Mouse (Mus musculus) stomach, embryonic 16.5 days (tissue): ENCODE data around the gene Tarbp1. TPM values are rescaled to one million over a fixed set of nuclear protein-coding genes. Genes with fewer than 3 reads are reported as not detected.

ENCODE experiments used
- ATAC-seq: fragments of 200-750 bp; cut with Nextera tagmentation; 2 replicates; pipeline ENCODE4 v1.8.0; 2017; ENCODE audit warnings: moderate number of reproducible peaks, moderate TSS enrichment; ENCODE audit not compliant: insufficient read depth, low FRiP score
- H3K27ac ChIP-seq: fragments of 300-500 bp; sonication (generic); 2 replicates; pipeline ENCODE4 v1.5.1; 2014; ENCODE audit warnings: low read length
- H3K27me3 ChIP-seq: fragments of 300-500 bp; sonication (generic); 2 replicates; pipeline ENCODE4 v1.6.1; 2014; ENCODE audit warnings: low read length, control low read depth, mixed read lengths; ENCODE audit not compliant: control insufficient read depth, insufficient read depth
- H3K36me3 ChIP-seq: fragments of 300-500 bp; sonication (generic); 2 replicates; pipeline ENCODE4 v1.6.1; 2014; ENCODE audit warnings: low read length; ENCODE audit not compliant: control insufficient read depth, insufficient read depth
- H3K4me1 ChIP-seq: fragments of 300-500 bp; sonication (generic); 2 replicates; pipeline ENCODE4 v1.6.1; 2014; ENCODE audit warnings: low read length, control low read depth, mixed read lengths; ENCODE audit not compliant: control insufficient read depth, insufficient read depth
- H3K4me2 ChIP-seq: fragments of 300-500 bp; sonication (generic); 2 replicates; pipeline ENCODE4 v1.6.1; 2014; ENCODE audit warnings: low read depth, low read length, mixed read lengths
- H3K4me3 ChIP-seq: fragments of 300-500 bp; sonication (generic); replicated peaks from 2 replicates; pipeline ENCODE4 v1.5.1; 2014; ENCODE audit warnings: mild to moderate bottlenecking, low read length
- H3K9ac ChIP-seq: fragments of 300-500 bp; sonication (generic); 2 replicates; pipeline ENCODE4 v1.6.1; 2014; ENCODE audit warnings: low read length
- H3K9me3 ChIP-seq: fragments of 300-500 bp; sonication (generic); replicated peaks from 2 replicates; pipeline ENCODE4 v1.6.1; 2016; ENCODE audit warnings: low read length, control low read depth; ENCODE audit not compliant: control insufficient read depth
- WGBS: fragments of 180-500 bp; shearing (Covaris S2); extraction: QIAGEN DNeasy Blood & Tissue Kit; methylation state at CpG from one replicate; pipeline ENCODE4 v1.1.7; 2014; 5-methylcytosine and 5-hydroxymethylcytosine counted together
- polyA plus RNA-seq: library from polyadenylated mRNA; unstranded; fragments of >200 nt; fragmentation: Nextera tagmentation; extraction: Ambion mirVana; gene quantifications from 2 replicates; pipeline ENCODE4 v1.2.1, GENCODE M21; 2015

Tarbp1 gene
- polyA plus RNA-seq, 1 experiment from 2014 or later, result 2.2 TPM

DNA sequence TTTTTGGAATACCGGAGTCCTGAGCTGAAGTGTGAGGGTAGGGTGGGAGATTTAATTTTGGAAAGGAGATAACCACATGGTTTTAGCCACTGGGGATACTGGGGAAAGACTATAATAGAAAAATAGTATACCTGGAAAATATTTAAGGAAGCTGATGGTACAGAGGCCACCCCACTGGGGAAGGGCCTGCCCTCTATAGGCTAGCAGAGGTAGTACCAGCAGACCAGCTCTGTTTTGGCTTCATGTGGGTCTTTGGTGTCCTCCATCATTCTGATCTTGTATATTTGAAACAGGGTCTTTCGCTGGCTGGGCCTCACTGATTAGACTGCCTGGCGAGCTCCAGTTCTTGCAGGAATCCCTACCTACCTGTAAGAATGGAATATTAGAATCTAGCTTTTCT lies 76.5 kb downstream of the Tarbp1 start:
- Histone ChIP-seq H3K4me2 (no peak overlapping the region), H3K27ac (no peak overlapping the region), H3K9me3 (no peaks in the 10 kb centered on the region), H3K36me3 (no peaks in the 10 kb centered on the region), H3K4me3 (no peak overlapping the region), H3K4me1 (no peaks in the 10 kb centered on the region), H3K27me3 (no peaks in the 10 kb centered on the region), H3K9ac (no peak overlapping the region)
- WGBS, result 69% methylated on average over 3 of the region's 3 CpGs
- no peak for ATAC-seq

DNA sequence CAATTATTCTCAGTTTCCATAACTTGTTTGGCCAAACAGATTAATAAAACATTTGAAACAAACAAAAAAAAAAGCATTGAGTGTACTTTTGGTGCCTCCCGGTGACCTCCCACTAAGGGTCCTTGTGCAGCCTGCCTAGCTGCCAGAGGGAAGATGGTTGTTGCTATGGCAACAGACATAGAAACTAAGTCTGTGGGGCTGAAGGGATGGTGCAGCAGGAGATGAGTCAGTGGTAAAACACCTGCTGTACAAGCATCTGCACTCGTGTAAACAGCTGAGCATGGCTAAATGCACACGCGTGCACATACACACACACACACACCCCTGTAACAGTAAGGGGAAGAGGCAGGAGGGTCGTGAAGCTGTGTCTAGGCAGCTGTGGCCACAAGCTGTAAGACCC lies 78.9 kb downstream of the Tarbp1 start:
- Histone ChIP-seq H3K36me3 (no peaks in the 10 kb centered on the region), H3K27ac (no peak overlapping the region), H3K27me3 (no peaks in the 10 kb centered on the region), H3K9ac (no peak overlapping the region), H3K4me2 (no peak overlapping the region), H3K9me3 (no peaks in the 10 kb centered on the region), H3K4me3 (no peak overlapping the region), H3K4me1 (no peaks in the 10 kb centered on the region)
- WGBS, result 66% methylated on average over 5 of the region's 5 CpGs
- ATAC-seq, result no peak

DNA sequence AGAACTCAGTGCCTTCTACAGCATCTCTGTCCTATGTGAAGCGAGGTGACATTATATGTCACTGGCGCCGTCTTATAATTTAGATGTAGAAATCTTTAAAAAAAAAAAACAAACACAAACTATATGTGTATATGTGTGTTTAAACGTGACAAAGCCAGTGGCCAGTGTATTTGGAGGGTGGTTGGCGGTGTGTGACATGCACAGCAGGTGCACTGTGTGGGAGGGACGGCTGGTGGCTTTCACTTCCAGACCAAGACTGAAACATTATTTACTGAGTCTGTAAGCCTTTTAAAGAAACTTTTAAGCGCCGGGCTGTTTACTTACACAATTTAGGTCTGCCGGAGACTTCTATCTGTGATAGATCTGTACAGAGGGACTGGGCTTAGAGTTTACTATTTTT lies 79.5 kb downstream of the Tarbp1 start:
- Histone ChIP-seq H3K9me3 (no peaks in the 10 kb centered on the region), H3K27ac (no peak overlapping the region), H3K9ac (no peak overlapping the region), H3K4me2 (no peak overlapping the region), H3K36me3 (no peaks in the 10 kb centered on the region), H3K4me1 (no peaks in the 10 kb centered on the region), H3K27me3 (no peaks in the 10 kb centered on the region), H3K4me3 (no peak overlapping the region)
- no peak for ATAC-seq
- WGBS, result 68% methylated on average over 9 of the region's 9 CpGs

DNA sequence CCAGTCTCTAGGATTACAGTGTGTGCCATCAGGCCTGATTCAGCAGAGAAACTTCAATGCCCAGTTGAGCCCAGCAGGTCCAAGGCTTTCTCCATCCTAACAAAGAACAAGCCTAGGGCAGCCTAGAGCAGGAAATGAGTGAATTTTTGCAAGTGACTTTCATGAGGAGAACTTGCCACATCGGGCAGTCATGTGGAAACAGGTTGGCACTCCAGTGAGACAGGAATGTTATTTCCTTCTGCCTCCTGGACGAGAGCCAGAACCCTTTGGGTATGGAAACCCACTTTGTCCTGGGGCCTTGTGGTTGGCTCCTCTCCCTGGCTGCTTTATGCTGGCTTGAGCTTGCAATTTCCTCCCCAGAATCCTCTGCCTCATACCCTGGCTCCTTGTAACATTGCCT lies 83.3 kb downstream of the Tarbp1 start:
- Histone ChIP-seq H3K4me3 (no peak overlapping the region), H3K4me2 (no peak overlapping the region), H3K27me3 (no peaks in the 10 kb centered on the region), H3K4me1 (no peaks in the 10 kb centered on the region), H3K36me3 (no peaks in the 10 kb centered on the region), H3K9me3 (no peaks in the 10 kb centered on the region), H3K9ac (no peak overlapping the region), H3K27ac (no peak overlapping the region)
- WGBS, result 69% methylated on average over 2 of the region's 2 CpGs
- ATAC-seq, result no peak

DNA sequence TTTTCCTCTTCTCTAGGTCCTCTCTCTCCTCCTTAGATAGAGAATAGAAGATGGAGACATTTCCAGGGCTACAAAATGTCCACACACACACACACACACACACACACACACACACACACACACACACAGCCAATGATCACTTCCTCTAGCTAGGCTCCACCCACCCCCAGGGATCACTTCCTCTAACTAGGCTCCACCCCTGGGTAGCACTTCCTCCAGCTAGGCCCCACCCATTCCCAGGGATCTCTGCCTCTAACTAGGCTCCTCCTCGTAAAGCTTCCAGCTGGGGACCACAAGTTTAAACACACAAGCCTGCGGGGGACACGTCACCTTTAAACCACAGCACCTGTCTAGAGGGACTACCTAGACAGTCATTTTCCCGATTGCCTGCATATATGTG lies 87.3 kb downstream of the Tarbp1 start:
- H3K4me1 ChIP-seq, result no peaks in the 10 kb centered on the region
- H3K4me2 ChIP-seq, result no peak overlapping the region
- no peak overlapping the region for H3K9ac ChIP-seq
- H3K36me3 ChIP-seq, result no peaks in the 10 kb centered on the region
- no peak overlapping the region for H3K27ac ChIP-seq
- 74% methylated on average over 4 of the region's 4 CpGs for WGBS
- no peak for ATAC-seq
- H3K4me3 ChIP-seq, result no peak overlapping the region
- H3K27me3 ChIP-seq, result no peaks in the 10 kb centered on the region
- no peaks in the 10 kb centered on the region for H3K9me3 ChIP-seq

DNA sequence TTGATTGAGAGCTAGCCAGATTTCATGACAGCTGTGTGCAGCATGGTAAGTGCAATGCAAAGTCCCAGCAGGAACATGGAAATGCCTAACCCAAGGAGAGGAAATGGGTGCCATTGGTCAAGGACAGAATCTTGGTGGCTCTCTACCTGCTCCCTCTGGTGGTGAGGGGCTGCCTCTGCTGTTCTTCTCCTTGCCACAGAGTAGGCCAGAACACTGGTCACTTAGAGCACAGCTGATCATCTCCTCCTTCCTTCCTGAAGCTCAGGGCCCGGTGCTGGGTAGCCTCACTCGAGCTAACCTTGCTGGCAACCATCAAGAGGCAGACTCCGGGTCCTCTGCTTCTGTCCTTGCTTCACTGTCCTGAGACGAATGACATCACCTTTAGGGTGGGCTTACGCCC lies 92.1 kb downstream of the Tarbp1 start:
- H3K9ac ChIP-seq, result no peak overlapping the region
- H3K4me2 ChIP-seq, result no peak overlapping the region
- no peaks in the 10 kb centered on the region for H3K9me3 ChIP-seq
- H3K36me3 ChIP-seq, result no peaks in the 10 kb centered on the region
- H3K4me3 ChIP-seq, result no peak overlapping the region
- no peaks in the 10 kb centered on the region for H3K4me1 ChIP-seq
- no peak overlapping the region for H3K27ac ChIP-seq
- ATAC-seq, result no peak
- no peaks in the 10 kb centered on the region for H3K27me3 ChIP-seq
- 53% methylated on average over 5 of the region's 5 CpGs for WGBS

DNA sequence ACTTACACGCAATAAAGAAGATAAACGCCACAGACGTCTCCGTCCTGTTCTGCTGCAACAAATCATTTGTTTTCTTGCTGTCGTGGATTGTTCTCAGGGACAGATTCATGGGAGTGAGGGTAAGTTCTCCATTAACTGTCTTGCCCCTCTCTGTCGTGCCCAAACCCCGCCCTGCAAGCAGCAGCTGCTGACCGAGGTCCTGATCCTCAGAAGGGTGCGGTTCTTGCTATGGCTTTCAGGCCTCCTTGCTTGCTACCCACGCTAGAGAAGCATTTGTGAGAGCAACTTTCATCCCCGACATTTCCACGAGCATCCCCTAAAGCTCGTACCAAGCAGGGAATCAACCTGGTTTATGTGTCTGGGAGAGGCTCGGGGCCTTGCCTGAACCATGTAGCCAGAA lies 92.6 kb downstream of the Tarbp1 start:
- H3K4me3 ChIP-seq, result no peak overlapping the region
- 33% methylated on average over 14 of the region's 14 CpGs for WGBS
- no peak overlapping the region for H3K27ac ChIP-seq
- H3K36me3 ChIP-seq, result no peaks in the 10 kb centered on the region
- H3K4me2 ChIP-seq, result no peak overlapping the region
- H3K4me1 ChIP-seq, result no peaks in the 10 kb centered on the region
- no peak for ATAC-seq
- H3K9ac ChIP-seq, result no peak overlapping the region
- no peaks in the 10 kb centered on the region for H3K27me3 ChIP-seq
- H3K9me3 ChIP-seq, result no peaks in the 10 kb centered on the region

DNA sequence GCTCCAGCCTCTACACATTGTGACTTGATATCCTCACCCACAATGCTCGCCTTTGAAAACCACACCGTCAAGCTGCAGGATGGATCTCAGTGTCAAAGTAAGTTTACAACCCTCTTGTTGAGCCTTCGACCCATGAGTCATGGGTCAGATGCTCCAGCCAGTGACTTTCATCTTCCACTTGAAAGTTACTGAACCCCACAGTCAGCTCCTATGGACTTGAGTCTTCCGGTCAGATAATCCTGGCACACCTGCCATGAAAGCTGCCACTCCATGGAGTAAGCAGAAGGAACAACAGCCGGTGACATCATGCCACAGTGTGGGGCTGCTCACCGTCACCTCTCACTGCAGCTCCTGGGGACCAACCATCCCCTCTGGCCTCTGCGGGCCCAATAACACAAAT lies 93.6 kb downstream of the Tarbp1 start:
- ATAC-seq, result no peak

DNA sequence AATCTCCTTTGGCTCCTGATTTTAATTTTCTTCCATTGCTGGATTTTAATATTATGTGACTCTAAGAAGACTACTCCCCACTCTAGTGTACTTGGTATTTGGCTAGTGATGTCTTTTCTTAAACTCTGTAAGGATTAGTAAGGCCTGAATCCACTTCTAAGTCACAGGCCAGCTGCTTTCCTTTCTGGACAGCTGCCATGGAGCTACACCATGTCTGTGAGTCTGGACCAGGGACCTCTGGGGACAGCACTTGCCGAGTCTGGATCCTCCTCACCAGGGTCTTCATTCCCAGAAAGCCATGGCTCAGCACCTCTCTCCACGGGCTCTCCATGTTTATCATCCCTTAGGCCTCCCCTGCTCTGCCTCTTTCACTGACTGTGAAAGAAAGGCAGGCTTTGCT lies 94.7 kb downstream of the Tarbp1 start:
- no peak for ATAC-seq

More for the DNA sequence above, 93.6 kb downstream of the Tarbp1 start:
- Histone ChIP-seq H3K4me3 (no peak overlapping the region), H3K9me3 (no peaks in the 10 kb centered on the region), H3K27me3 (no peaks in the 10 kb centered on the region), H3K4me2 (no peak overlapping the region), H3K27ac (no peak overlapping the region), H3K36me3 (no peaks in the 10 kb centered on the region), H3K4me1 (no peaks in the 10 kb centered on the region), H3K9ac (no peak overlapping the region)
- WGBS, result 76% methylated on average over 7 of the region's 7 CpGs

DNA sequence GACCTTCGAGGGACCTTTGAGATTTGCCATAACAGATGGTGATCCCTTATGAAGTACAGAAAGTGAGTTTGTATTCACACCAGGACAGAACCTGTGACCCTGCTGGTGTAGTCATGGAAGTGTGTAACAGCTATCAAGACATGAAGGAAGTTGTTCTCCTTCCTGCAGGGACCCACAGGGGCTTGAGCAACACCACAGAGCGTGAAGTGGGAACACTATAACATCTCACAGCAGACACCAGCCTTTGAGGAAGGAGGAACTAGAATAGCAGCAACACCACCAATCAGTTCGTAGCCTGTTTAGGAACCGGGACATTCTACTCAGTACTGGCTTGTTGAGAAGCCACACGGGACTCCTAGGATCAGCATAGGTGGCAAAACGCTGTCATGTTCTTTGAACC lies 95.3 kb downstream of the Tarbp1 start:
- Histone ChIP-seq H3K27me3 (no peaks in the 10 kb centered on the region), H3K4me3 (no peak overlapping the region), H3K27ac (no peak overlapping the region), H3K4me1 (no peaks in the 10 kb centered on the region), H3K9ac (no peak overlapping the region), H3K9me3 (no peaks in the 10 kb centered on the region), H3K36me3 (no peaks in the 10 kb centered on the region), H3K4me2 (no peak overlapping the region)
- ATAC-seq, result no peak
- 84% methylated on average over 6 of the region's 6 CpGs for WGBS

More for the DNA sequence above, 94.7 kb downstream of the Tarbp1 start:
- WGBS, result 40% methylated on average over 2 of the region's 2 CpGs
- no peaks in the 10 kb centered on the region for H3K27me3 ChIP-seq
- no peak overlapping the region for H3K27ac ChIP-seq
- no peaks in the 10 kb centered on the region for H3K4me1 ChIP-seq
- H3K36me3 ChIP-seq, result no peaks in the 10 kb centered on the region
- no peaks in the 10 kb centered on the region for H3K9me3 ChIP-seq
- H3K4me3 ChIP-seq, result no peak overlapping the region
- H3K4me2 ChIP-seq, result no peak overlapping the region
- H3K9ac ChIP-seq, result no peak overlapping the region
